Mouse (Mus musculus) mouse embryonic stem cell (cell line): Measurements from ENCODE around the gene Flt3.

ENCODE experiments used
- in situ Hi-C, 2 experiments: fragments of 300-500 bp; cut with MboI; formaldehyde crosslinking; loops; 1 replicate in 1 of 2; 3 replicates in 1 of 2; pipeline ENCODE4 v1.14.3; 2019 to 2020; ENCODE audit warnings: low sequenced_read_pairs in 2 of 2, low pct_unique_long_range_greater_than_20kb in 1 of 2, mixed read lengths in 1 of 2; ENCODE audit not compliant: unreplicated experiment in 1 of 2

Flt3 gene

DNA sequence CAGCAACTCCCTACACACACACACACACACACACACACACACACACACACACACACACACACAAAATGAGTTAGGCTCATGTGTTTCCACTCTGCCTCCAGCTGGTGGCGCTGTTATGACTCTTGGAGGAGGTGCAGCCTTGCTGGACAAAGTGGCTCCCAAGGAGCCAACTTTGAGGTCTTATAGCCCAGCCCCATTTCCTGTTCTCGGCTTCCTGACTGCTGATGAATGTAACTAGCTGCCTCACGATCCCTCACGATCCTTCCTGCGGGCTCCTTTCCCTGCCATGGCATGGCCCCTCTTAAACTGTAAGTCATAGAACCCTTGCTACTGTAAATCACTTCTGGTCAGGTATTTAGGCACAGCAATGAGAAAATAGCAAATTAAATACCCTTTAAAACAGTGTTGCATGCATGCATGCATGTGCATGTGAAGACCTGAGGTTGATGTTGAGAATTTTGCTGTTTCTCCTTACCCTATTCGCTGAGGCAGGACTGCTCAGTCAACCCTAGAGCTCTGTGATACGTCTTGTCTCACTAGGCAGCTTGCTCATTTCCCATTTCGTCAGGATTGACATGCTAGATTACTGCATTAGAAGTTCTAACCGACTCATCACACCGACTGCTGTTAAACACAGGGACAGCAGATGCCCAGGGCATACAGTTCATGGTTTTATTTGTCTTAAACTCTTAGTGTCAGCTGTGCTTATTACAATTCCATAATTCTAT is 18.3 kb upstream of the Flt3 start:
- in situ Hi-C loops, result loop anchor here in 1 of 2 experiments (25.0 kb wide), 1 partner anchor 419 kb away; no protein-coding TSS in a partner anchor

- in situ Hi-C loops, result loop anchor here in 1 of 2 experiments (25.0 kb wide), 1 partner anchor 419 kb away; no protein-coding TSS in a partner anchor
These were observed 17.7 kb upstream of the Flt3 start for GRCm38 (mm10) chr5:147417986-147418385.

DNA sequence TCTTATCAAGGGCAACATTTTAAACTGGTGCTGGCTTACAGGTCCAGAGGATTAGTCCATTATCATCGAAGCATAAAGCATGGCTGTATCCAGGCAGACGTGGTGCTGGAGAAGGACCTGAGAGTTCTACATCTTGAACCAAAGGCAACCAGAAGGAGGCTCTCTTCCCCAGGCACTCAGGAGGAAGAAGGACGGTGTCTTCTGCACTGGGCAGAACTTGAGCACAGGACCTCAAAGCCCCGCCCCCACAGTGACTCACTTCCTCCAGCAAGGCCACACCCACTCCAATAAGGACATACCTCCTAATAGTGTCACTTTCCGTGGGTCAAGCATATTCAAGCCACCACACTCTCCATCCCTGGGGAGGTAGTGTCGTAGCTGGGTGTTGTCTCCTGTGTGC is 10.3 kb upstream of the Flt3 start:
- in situ Hi-C loops, result loop anchor here in 1 of 2 experiments (25.0 kb wide), 1 partner anchor 427 kb away; no protein-coding TSS in a partner anchor

DNA sequence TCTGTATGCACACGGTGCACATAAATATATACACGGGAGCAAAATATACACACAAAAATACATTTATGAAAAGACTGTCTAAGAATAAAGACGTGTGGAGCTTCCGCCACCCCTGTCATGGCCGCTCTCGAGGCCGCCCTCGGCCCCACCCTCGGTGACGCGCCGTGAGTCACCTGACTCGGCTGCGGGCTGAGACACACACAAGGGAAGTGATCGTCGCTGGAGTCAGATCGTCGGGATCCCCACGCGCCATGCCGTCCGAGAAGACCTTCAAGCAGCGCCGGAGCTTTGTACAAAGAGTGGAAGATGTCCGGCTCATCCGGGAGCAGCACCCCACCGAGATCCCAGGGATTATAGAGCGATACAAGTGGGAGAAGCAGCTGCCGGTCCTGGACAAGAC is 8.4 kb upstream of the Flt3 start:
- in situ Hi-C loops, result loop anchor here in 1 of 2 experiments (10.0 to 25.0 kb wide), 2 partner anchors 166 to 429 kb away; no protein-coding TSS in a partner anchor

DNA sequence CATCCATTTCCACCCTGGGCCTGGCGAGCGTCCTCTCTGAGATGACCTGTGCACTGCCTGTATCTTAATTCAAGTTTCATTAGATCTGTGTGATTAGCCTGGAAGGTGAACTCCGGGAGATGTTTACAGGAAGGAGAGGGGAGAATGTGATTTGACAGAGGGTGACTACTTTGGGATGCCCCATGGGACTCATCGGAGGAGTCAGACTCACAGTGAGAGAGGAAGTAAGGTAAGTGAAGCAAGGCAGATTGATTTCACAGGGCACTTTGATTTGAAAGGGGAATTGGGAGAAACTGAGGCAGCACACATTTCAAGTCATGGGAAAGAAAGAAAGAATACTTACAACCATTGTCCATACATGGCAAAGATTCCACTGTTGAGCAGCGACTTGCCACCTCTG is 5.8 kb upstream of the Flt3 start:
- in situ Hi-C loops, result loop anchor here in 1 of 2 experiments (10.0 to 25.0 kb wide), 2 partner anchors 169 to 431 kb away; no protein-coding TSS in a partner anchor

- in situ Hi-C loops, result loop anchor here in 1 of 2 experiments (10.0 to 25.0 kb wide), 2 partner anchors 172 to 435 kb away; no protein-coding TSS in a partner anchor
These were observed 2.2 kb upstream of the Flt3 start for GRCm38 (mm10) chr5:147402505-147402904.

- in situ Hi-C loops, result loop anchor here in 1 of 2 experiments (10.0 to 25.0 kb wide), 2 partner anchors 174 to 436 kb away; no protein-coding TSS in a partner anchor
These were observed 735 bp upstream of the Flt3 start for GRCm38 (mm10) chr5:147401024-147401423.

- in situ Hi-C loops, result loop anchor here in 1 of 2 experiments (10.0 to 25.0 kb wide), 2 partner anchors 174 to 437 kb away; no protein-coding TSS in a partner anchor
These were observed 253 bp upstream of the Flt3 start for GRCm38 (mm10) chr5:147400505-147400979.

GRCm38 (mm10) chr5:147395050-147395449 is 5.2 kb downstream of the Flt3 start:
- in situ Hi-C loops, result no loop called here

DNA sequence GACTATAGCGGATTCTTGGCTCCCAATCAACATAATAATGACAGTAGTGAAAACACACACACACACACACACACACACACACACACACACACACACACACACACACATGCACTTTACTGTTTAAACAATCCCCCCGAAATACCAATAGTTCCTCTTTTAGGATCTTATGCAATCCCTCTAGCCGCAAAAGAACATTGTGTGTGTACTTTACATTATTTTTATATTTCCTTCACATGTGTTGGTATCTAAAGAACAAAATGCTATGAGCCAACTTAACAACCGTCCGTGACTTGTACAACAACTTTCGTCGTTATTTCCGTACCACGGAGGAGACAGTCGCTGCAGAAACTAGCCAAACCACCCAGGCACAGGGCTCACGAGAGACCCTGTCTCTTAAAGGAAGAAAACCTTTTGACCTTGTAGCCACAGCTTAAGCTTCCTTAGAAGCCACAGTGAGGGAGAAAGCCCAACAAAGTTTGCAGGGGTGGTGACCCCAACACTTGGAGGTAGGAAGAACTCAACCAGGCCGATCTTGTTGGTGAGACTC is 7.5 kb downstream of the Flt3 start:
- in situ Hi-C loops, result no loop called here

- in situ Hi-C loops, result no loop called here
These were observed 9.5 kb downstream of the Flt3 start for GRCm38 (mm10) chr5:147390772-147391171.

DNA sequence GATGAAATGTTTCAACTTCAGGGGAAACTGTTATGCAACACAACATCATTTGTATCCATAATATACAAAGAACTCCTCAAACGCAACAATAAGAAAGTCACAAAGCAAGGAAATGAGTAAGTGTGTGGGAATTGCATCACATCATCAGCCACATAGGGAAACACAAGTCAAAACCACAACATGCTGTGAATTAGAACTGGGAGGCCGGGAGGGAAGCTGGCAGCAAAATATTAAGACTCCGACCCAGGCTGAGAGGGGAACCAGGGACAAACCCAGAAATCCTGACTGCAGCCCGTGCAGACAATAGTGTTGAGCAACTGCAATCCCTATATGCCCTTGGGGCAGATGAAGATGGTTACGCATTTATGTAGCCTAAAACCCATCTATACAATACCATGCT is 11.2 kb downstream of the Flt3 start:
- in situ Hi-C loops, result no loop called here

GRCm38 (mm10) chr5:147388376-147389008 is 11.8 kb downstream of the Flt3 start:
- in situ Hi-C loops, result no loop called here

DNA sequence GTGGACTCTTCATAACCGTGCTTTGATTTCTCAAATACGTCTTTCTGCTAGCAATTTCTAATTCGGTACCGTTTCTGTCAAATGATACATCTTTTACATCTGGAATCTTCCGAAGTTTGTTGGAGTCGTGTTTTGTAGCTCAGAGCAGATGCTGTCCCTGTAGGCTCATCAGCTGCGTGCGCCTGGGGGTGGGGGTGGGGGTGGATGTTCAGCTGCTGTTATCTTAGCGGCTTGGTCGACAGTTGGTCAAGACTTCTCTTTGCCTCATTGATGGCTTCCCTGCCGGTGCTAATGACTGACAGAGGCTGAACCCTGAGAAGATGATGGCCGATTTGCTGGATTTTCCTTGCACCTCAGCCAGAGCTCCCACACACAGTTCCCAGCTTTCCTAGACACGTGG is 13.4 kb downstream of the Flt3 start:
- in situ Hi-C loops, result no loop called here

- in situ Hi-C loops, result no loop called here
These were observed 18.9 kb downstream of the Flt3 start for GRCm38 (mm10) chr5:147381396-147381795.

DNA sequence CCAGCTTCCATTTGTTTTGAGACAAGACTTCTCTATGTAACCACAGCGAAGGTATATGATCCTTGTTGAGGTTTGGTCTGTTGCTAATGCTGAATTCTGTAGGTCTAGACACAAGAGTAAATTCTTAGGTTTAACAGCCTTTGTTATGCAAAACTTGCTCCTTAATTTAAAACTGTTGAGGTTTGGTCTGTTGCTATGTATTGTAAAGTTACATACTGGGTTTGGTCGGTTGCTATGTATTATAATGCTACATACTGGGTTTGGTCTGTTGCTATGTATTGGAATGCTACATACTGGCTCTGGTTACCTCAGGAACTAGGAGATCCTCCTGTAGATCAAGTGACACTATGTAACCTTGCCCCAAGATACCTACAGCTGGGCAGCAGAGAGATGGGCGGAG is 20.8 kb downstream of the Flt3 start:
- in situ Hi-C loops, result no loop called here

DNA sequence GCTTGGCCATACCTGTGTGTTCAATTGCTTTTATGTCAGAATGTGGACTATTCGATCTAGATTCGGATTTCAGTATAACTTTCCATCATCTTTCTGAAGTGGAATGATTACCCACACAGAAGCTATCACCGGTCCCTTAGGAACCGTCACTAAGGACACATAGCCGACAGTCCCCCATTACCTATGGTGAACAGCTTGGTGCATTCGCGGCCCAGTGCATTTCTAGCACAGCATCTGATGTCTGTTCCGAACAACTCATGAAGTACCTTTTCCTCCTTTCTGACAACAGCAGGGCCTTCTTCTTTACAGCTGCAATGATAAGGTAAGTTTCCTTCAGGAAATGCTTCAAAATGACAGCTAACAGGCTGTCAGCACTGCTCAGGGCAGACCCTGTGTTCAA is 30.0 kb downstream of the Flt3 start:
- in situ Hi-C loops, result no loop called here

DNA sequence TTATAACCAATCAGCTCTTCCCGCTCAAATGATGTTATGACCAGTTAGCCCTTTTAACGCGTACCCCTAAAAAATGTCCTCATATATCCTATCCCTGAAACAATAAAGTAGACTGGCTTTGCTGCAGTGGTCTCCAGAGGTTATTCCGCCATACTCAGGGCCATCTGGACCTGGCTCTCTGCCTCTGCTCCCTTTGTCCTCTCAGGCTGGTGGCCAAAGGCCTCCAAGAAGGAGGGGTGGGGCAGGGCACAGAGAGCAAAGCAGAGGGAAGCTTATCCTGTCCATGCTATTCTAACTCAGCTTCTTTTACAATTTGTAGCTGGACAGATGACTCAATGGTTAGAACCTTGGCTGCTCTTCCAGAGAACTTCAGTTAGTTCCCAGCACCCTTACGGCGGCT is 32.1 kb downstream of the Flt3 start:
- in situ Hi-C loops, result no loop called here
